Mouse (Mus musculus): ENCODE measurements around the gene 1700021F05Rik. TPM values are rescaled to one million over a fixed set of nuclear protein-coding genes. Genes with fewer than 3 reads are reported as not detected.
"Not testable (repeated sequence)": the region's sequence is repeated elsewhere in the genome, so short reads cannot be mapped to it uniquely, and the experiment has no call there.

1700021F05Rik gene
- polyA plus RNA-seq, 1 experiment from 2014 or later = 67.4 TPM

- Histone ChIP-seq H3K36me3 (peaks cover 62% of the 10 kb centered on the region), H3K4me3 (peak overlapping the region; percentile 30; the same call in 1 of the 2 replicates), H3K27ac (replicated peaks) (peak overlapping the region; percentile 91), H3K4me1 (peaks cover 33% of the 10 kb centered on the region), H3K27me3 (ENCODE audit: low read depth, poor library complexity, severe bottlenecking) (no peaks in the 10 kb centered on the region), H3K9me3 (replicated peaks) (no peaks in the 10 kb centered on the region)
- DNase-seq (ENCODE audit: low spot score) = peak; percentile 70
- 33% methylated on average over 15 of the region's 15 CpGs for WGBS
Measured at GRCm38 (mm10) chr10:43527283-43528269, 13.2 kb downstream of the 1700021F05Rik start.

DNA sequence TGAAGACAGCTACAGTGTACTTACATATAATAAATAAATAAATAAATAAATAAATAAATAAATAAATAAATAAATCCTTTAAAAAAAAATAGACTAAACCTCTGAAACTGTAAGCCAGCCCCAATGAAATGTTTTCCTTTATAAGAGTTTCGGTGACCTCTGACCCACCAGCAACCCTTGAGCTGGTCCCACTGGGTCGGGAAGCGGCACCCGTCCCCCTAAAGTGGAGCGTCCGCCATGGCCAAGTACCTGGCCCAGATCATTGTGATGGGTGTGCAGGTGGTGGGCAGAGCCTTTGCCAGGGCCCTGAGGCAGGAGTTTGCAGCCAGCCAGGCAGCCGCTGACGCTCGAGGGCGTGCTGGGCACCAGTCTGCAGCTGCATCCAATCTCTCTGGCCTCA is 16.9 kb downstream of the 1700021F05Rik start, which contains the start of gene Gm9803:
Gene Gm9803 (plus strand): TSS at position 154 of the 400 bp plus-strand sequence.
- H3K4me3 ChIP-seq; H3K27ac ChIP-seq (replicated peaks); H3K9me3 ChIP-seq (replicated peaks); DNase-seq (ENCODE audit: low spot score); H3K27me3 ChIP-seq (ENCODE audit: low read depth, poor library complexity, severe bottlenecking): not testable (repeated sequence)
- WGBS = 96% methylated on average over 10 of the region's 10 CpGs
- Histone ChIP-seq H3K4me1 (peaks cover 33% of the 10 kb centered on the region), H3K36me3 (peaks cover 28% of the 10 kb centered on the region)

DNA sequence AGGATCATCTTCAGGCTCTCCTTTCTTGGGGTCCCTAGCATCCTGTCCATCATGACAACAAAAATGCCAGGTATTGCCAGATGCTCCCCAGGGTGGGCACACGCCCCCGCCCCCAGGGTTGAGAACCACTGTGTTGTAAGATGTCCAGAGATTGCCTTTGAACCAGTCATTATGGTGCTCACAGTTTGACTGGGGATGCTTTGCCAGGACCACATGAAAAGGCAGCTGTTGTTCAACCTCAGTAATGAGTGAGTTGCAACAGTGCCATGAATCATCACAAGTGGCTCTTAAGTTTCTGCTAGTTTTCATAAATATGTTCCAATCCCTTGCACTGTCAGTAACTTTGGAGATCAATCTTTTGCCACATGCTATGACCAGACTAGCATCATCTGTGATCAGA is 20.8 kb downstream of the 1700021F05Rik start:
- no peak overlapping the region for H3K27ac ChIP-seq (replicated peaks)
- H3K4me3 ChIP-seq = no peak overlapping the region
- no peaks in the 10 kb centered on the region for H3K4me1 ChIP-seq
- H3K36me3 ChIP-seq = peaks cover 18% of the 10 kb centered on the region
- H3K9me3 ChIP-seq (replicated peaks) = no peaks in the 10 kb centered on the region
- H3K27me3 ChIP-seq (ENCODE audit: low read depth, poor library complexity, severe bottlenecking) = no peaks in the 10 kb centered on the region
- no peak for DNase-seq (ENCODE audit: low spot score)
- WGBS = 94% methylated on average over 2 of the region's 2 CpGs

GRCm38 (mm10) chr10:43518368-43518767 is 22.4 kb downstream of the 1700021F05Rik start:
- Histone ChIP-seq H3K36me3 (peaks cover 26% of the 10 kb centered on the region), H3K4me3 (no peak overlapping the region), H3K27ac (replicated peaks) (no peak overlapping the region), H3K9me3 (replicated peaks) (no peaks in the 10 kb centered on the region), H3K27me3 (ENCODE audit: low read depth, poor library complexity, severe bottlenecking) (no peaks in the 10 kb centered on the region), H3K4me1 (no peaks in the 10 kb centered on the region)
- no peak for DNase-seq (ENCODE audit: low spot score)
- WGBS = 89% methylated on average over 13 of the region's 13 CpGs

DNA sequence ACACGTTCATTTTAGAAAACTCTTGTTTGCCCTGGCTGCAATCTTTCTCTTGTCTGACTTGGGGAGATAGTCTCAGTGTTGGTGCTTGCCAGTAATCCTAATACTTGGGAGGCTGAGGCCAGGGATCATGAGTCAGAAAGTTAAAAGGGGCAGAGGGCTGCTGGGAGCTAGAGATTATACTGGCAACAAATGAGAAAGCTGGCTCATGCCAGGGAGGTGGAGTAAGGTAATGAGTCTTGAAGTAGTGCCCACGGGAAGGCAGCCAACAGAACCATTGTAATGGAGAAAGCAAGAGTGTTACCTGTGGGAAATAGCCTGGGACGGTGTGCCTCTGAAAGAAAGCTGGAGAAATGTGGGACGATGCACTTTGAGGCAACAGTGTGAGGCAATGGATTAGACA is 23.0 kb downstream of the 1700021F05Rik start:
- H3K36me3 ChIP-seq = peaks cover 31% of the 10 kb centered on the region
- H3K27me3 ChIP-seq (ENCODE audit: low read depth, poor library complexity, severe bottlenecking) = no peaks in the 10 kb centered on the region
- H3K4me3 ChIP-seq = no peak overlapping the region
- 76% methylated on average over 4 of the region's 4 CpGs for whole genome bisulfite sequencing
- no peak for DNase-seq (ENCODE audit: low spot score)
- no peaks in the 10 kb centered on the region for H3K4me1 ChIP-seq
- H3K9me3 ChIP-seq (replicated peaks) = no peaks in the 10 kb centered on the region
- H3K27ac ChIP-seq (replicated peaks) = no peak overlapping the region

- H3K4me3 ChIP-seq = no peak overlapping the region
- H3K9me3 ChIP-seq (replicated peaks) = no peaks in the 10 kb centered on the region
- peaks cover 37% of the 10 kb centered on the region for H3K36me3 ChIP-seq
- H3K27ac ChIP-seq (replicated peaks) = peak overlapping the region; percentile 52
- no peaks in the 10 kb centered on the region for H3K4me1 ChIP-seq
- H3K27me3 ChIP-seq (ENCODE audit: low read depth, poor library complexity, severe bottlenecking) = no peaks in the 10 kb centered on the region
- WGBS = 75% methylated on average over 6 of the region's 6 CpGs
- no peak for DNase-seq (ENCODE audit: low spot score)
Measured at GRCm38 (mm10) chr10:43516992-43517660, 23.7 kb downstream of the 1700021F05Rik start.

DNA sequence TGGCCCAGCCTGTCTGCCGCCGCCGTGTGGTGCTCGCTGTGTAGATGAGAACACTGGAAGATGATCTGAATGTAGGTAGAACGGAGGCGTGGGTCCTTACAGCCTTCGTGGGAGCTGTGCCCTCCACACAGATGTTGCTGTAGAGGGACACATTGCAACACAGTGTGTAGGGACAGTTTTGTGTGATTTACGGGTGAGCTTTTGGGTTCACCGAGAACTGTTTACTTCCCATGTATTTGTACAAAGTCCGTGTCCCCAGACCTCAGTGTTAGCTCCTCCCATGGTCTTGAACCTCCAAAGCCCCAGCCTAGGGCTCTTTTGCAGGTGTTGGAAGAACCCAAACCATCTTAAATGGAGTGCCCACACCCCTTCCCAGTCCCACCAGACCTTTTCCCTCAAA is 27.8 kb downstream of the 1700021F05Rik start:
- WGBS = 96% methylated on average over 10 of the region's 10 CpGs
- peaks cover 72% of the 10 kb centered on the region for H3K36me3 ChIP-seq
- no peaks in the 10 kb centered on the region for H3K4me1 ChIP-seq
- no peak for DNase-seq (ENCODE audit: low spot score)
- H3K9me3 ChIP-seq (replicated peaks) = no peaks in the 10 kb centered on the region
- no peak overlapping the region for H3K4me3 ChIP-seq
- no peaks in the 10 kb centered on the region for H3K27me3 ChIP-seq (ENCODE audit: low read depth, poor library complexity, severe bottlenecking)
- no peak overlapping the region for H3K27ac ChIP-seq (replicated peaks)

DNA sequence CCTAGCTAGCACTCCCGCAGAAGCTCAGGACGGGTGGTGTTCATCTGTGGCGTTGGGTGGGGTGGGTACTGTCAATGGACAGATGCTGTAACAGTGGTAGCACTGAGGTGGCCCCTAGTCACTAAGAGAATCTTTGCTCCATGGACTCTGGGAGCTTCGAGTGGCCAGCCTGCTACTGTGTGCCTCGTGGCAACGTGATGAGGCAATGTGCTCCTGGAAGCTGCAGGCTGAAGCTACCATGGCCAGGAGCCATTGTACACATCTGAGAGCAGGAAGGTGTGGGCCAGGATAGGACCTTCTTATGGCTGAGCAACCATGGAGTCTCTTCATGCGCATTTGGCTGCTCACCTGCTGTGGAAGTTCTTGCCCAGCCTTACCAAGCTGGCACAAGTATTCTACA is 31.6 kb downstream of the 1700021F05Rik start:
- no peak for DNase-seq (ENCODE audit: low spot score)
- peaks cover 84% of the 10 kb centered on the region for H3K36me3 ChIP-seq
- no peak overlapping the region for H3K4me3 ChIP-seq
- no peak overlapping the region for H3K27ac ChIP-seq (replicated peaks)
- no peaks in the 10 kb centered on the region for H3K9me3 ChIP-seq (replicated peaks)
- WGBS = 94% methylated on average over 7 of the region's 7 CpGs
- no peaks in the 10 kb centered on the region for H3K27me3 ChIP-seq (ENCODE audit: low read depth, poor library complexity, severe bottlenecking)
- no peaks in the 10 kb centered on the region for H3K4me1 ChIP-seq

- Histone ChIP-seq H3K9me3 (replicated peaks) (no peaks in the 10 kb centered on the region), H3K27ac (replicated peaks) (no peak overlapping the region), H3K27me3 (ENCODE audit: low read depth, poor library complexity, severe bottlenecking) (no peaks in the 10 kb centered on the region), H3K4me3 (no peak overlapping the region), H3K36me3 (peaks cover 86% of the 10 kb centered on the region), H3K4me1 (no peaks in the 10 kb centered on the region)
- DNase-seq (ENCODE audit: low spot score) = no peak
- 74% methylated on average over 4 of the region's 4 CpGs for WGBS
Measured at GRCm38 (mm10) chr10:43507051-43507450, 33.7 kb downstream of the 1700021F05Rik start.

DNA sequence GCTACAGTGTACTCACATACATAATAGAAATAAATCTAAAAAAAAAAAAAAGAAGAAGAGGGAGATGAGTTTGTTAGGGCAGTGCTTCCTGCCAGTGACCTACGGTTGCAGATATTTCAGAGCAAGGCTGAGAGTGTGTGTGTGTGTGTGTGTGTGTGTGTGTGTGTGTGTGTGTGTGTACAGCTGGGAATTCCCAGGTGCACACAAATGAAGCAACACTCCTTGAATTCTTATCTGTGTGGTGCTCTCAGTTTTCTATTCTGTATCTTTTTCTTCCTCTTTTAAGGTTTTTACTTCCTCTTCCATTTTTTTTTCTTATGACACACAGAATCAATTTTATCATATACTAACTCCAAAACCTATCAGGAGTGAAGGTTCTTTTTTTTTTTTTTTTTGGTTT is 36.5 kb downstream of the 1700021F05Rik start:
- 82% methylated on average over 1 of the region's 1 CpGs for whole genome bisulfite sequencing
- no peaks in the 10 kb centered on the region for H3K27me3 ChIP-seq (ENCODE audit: low read depth, poor library complexity, severe bottlenecking)

GRCm38 (mm10) chr10:43502599-43502998 is 38.2 kb downstream of the 1700021F05Rik start:
- H3K36me3 ChIP-seq = peaks cover 92% of the 10 kb centered on the region
- 95% methylated on average over 4 of the region's 4 CpGs for WGBS

More for the DNA sequence above, 36.5 kb downstream of the 1700021F05Rik start:
- H3K27ac ChIP-seq (replicated peaks) = no peak overlapping the region
- no peak overlapping the region for H3K4me3 ChIP-seq
- no peaks in the 10 kb centered on the region for H3K4me1 ChIP-seq
- peaks cover 86% of the 10 kb centered on the region for H3K36me3 ChIP-seq
- DNase-seq (ENCODE audit: low spot score) = no peak
- H3K9me3 ChIP-seq (replicated peaks) = no peaks in the 10 kb centered on the region

GRCm38 (mm10) chr10:43490846-43491245 is 49.9 kb downstream of the 1700021F05Rik start:
- no peak overlapping the region for H3K27ac ChIP-seq (replicated peaks)
- peaks cover 39% of the 10 kb centered on the region for H3K36me3 ChIP-seq
- no peaks in the 10 kb centered on the region for H3K27me3 ChIP-seq (ENCODE audit: low read depth, poor library complexity, severe bottlenecking)
- no peak for DNase-seq (ENCODE audit: low spot score)
- WGBS = 93% methylated on average over 5 of the region's 5 CpGs
- H3K9me3 ChIP-seq (replicated peaks) = no peaks in the 10 kb centered on the region
- H3K4me1 ChIP-seq = peaks cover 28% of the 10 kb centered on the region
- H3K4me3 ChIP-seq = no peak overlapping the region

More at GRCm38 (mm10) chr10:43502599-43502998, 38.2 kb downstream of the 1700021F05Rik start:
- no peaks in the 10 kb centered on the region for H3K4me1 ChIP-seq
- H3K4me3 ChIP-seq = no peak overlapping the region
- no peak for DNase-seq (ENCODE audit: low spot score)
- no peaks in the 10 kb centered on the region for H3K9me3 ChIP-seq (replicated peaks)
- H3K27ac ChIP-seq (replicated peaks) = no peak overlapping the region
- no peaks in the 10 kb centered on the region for H3K27me3 ChIP-seq (ENCODE audit: low read depth, poor library complexity, severe bottlenecking)

Data from midbrain, embryonic 10.5 days (tissue).